Mouse (Mus musculus): ENCODE measurements at regions not wholly inside any gene's neighbourhood (a gene's known extent, or its start where the extent isn't known, plus 50 kb on each side); places are given as distances from the start of the nearest gene placed in this dataset.

GRCm38 (mm10) chr1:76866304-76866968 lies 648.5 kb downstream of the Epha4 start:
- Histone ChIP-seq H3K9me3 (no peaks in the 10 kb centered on the region), H3K4me1 (replicated peaks) (no peaks in the 10 kb centered on the region), H3K4me3 (no peak overlapping the region), H3K27ac (no peak overlapping the region), H3K36me3 (no peaks in the 10 kb centered on the region), H3K27me3 (ENCODE audit: insufficient read depth, poor library complexity, severe bottlenecking) (no peaks in the 10 kb centered on the region)
- 70% methylated on average over 15 of the region's 15 CpGs for WGBS
- DNase-seq (ENCODE audit: low spot score), result peak; percentile 39

GRCm38 (mm10) chr1:76873207-76873606 lies 641.7 kb downstream of the Epha4 start:
- H3K4me3 ChIP-seq, result no peak overlapping the region
- WGBS, result 88% methylated on average over 4 of the region's 4 CpGs
- H3K27me3 ChIP-seq (ENCODE audit: insufficient read depth, poor library complexity, severe bottlenecking), result no peaks in the 10 kb centered on the region
- H3K4me1 ChIP-seq (replicated peaks), result no peaks in the 10 kb centered on the region
- no peak for DNase-seq (ENCODE audit: low spot score)
- no peaks in the 10 kb centered on the region for H3K9me3 ChIP-seq
- H3K27ac ChIP-seq, result no peak overlapping the region
- H3K36me3 ChIP-seq, result no peaks in the 10 kb centered on the region

GRCm38 (mm10) chr1:76880111-76880782 lies 634.6 kb downstream of the Epha4 start:
- no peak overlapping the region for H3K27ac ChIP-seq
- no peaks in the 10 kb centered on the region for H3K9me3 ChIP-seq
- no peak overlapping the region for H3K4me3 ChIP-seq
- H3K36me3 ChIP-seq, result no peaks in the 10 kb centered on the region
- no peaks in the 10 kb centered on the region for H3K27me3 ChIP-seq (ENCODE audit: insufficient read depth, poor library complexity, severe bottlenecking)
- peaks cover 3% of the 10 kb centered on the region; the same call in 1 of the 2 replicates for H3K4me1 ChIP-seq (replicated peaks)
- DNase-seq (ENCODE audit: low spot score), result no peak
- 66% methylated on average over 6 of the region's 6 CpGs for WGBS

- H3K36me3 ChIP-seq, result no peaks in the 10 kb centered on the region
- no peak overlapping the region for H3K4me3 ChIP-seq
- no peak overlapping the region for H3K27ac ChIP-seq
- DNase-seq (ENCODE audit: low spot score), result peak; percentile 17
- WGBS, result 60% methylated on average over 4 of the region's 4 CpGs
- H3K9me3 ChIP-seq, result no peaks in the 10 kb centered on the region
- no peaks in the 10 kb centered on the region for H3K27me3 ChIP-seq (ENCODE audit: insufficient read depth, poor library complexity, severe bottlenecking)
- peaks cover 3% of the 10 kb centered on the region; the same call in 1 of the 2 replicates for H3K4me1 ChIP-seq (replicated peaks)
Observed at GRCm38 (mm10) chr1:76880783-76881145, 634.1 kb downstream of the Epha4 start.

GRCm38 (mm10) chr1:76896152-76896864 lies 618.6 kb downstream of the Epha4 start:
- peaks cover 3% of the 10 kb centered on the region; the same call in 1 of the 2 replicates for H3K4me1 ChIP-seq (replicated peaks)
- H3K4me3 ChIP-seq, result no peak overlapping the region
- H3K36me3 ChIP-seq, result no peaks in the 10 kb centered on the region
- H3K27me3 ChIP-seq (ENCODE audit: insufficient read depth, poor library complexity, severe bottlenecking), result no peaks in the 10 kb centered on the region
- peak; percentile 13 for DNase-seq (ENCODE audit: low spot score)
- WGBS, result 61% methylated on average over 17 of the region's 17 CpGs
- H3K9me3 ChIP-seq, result no peaks in the 10 kb centered on the region
- H3K27ac ChIP-seq, result no peak overlapping the region

- H3K4me3 ChIP-seq, result no peak overlapping the region
- peaks cover 3% of the 10 kb centered on the region; the same call in 1 of the 2 replicates for H3K4me1 ChIP-seq (replicated peaks)
- no peaks in the 10 kb centered on the region for H3K27me3 ChIP-seq (ENCODE audit: insufficient read depth, poor library complexity, severe bottlenecking)
- H3K36me3 ChIP-seq, result no peaks in the 10 kb centered on the region
- H3K27ac ChIP-seq, result no peak overlapping the region
- DNase-seq (ENCODE audit: low spot score), result no peak
- 76% methylated on average over 6 of the region's 7 CpGs for WGBS
- H3K9me3 ChIP-seq, result no peaks in the 10 kb centered on the region
Observed at GRCm38 (mm10) chr1:76897431-76897830, 617.5 kb downstream of the Epha4 start.

- H3K27ac ChIP-seq, result no peak overlapping the region
- no peak overlapping the region for H3K4me3 ChIP-seq
- no peaks in the 10 kb centered on the region for H3K4me1 ChIP-seq (replicated peaks)
- H3K9me3 ChIP-seq, result no peaks in the 10 kb centered on the region
- no peaks in the 10 kb centered on the region for H3K27me3 ChIP-seq (ENCODE audit: insufficient read depth, poor library complexity, severe bottlenecking)
- 90% methylated on average over 3 of the region's 3 CpGs for WGBS
- H3K36me3 ChIP-seq, result no peaks in the 10 kb centered on the region
- DNase-seq (ENCODE audit: low spot score), result no peak
Observed at GRCm38 (mm10) chr1:76911472-76911871, 603.4 kb downstream of the Epha4 start.

- DNase-seq (ENCODE audit: low spot score), result no peak
- H3K4me3 ChIP-seq, result no peak overlapping the region
- WGBS, result 50% methylated on average over 2 of the region's 2 CpGs
- H3K9me3 ChIP-seq, result no peaks in the 10 kb centered on the region
- H3K27ac ChIP-seq, result no peak overlapping the region
- H3K4me1 ChIP-seq (replicated peaks), result no peaks in the 10 kb centered on the region
- no peaks in the 10 kb centered on the region for H3K27me3 ChIP-seq (ENCODE audit: insufficient read depth, poor library complexity, severe bottlenecking)
- no peaks in the 10 kb centered on the region for H3K36me3 ChIP-seq
Observed at GRCm38 (mm10) chr1:76919541-76919940, 595.3 kb downstream of the Epha4 start.

- no peak for DNase-seq (ENCODE audit: low spot score)
- no peaks in the 10 kb centered on the region for H3K9me3 ChIP-seq
- no peaks in the 10 kb centered on the region for H3K36me3 ChIP-seq
- no peak overlapping the region for H3K4me3 ChIP-seq
- no peaks in the 10 kb centered on the region for H3K27me3 ChIP-seq (ENCODE audit: insufficient read depth, poor library complexity, severe bottlenecking)
- H3K27ac ChIP-seq, result no peak overlapping the region
- H3K4me1 ChIP-seq (replicated peaks), result no peaks in the 10 kb centered on the region
Observed at GRCm38 (mm10) chr1:76920634-76921033, 594.3 kb downstream of the Epha4 start.

GRCm38 (mm10) chr1:76927041-76927440 lies 587.8 kb downstream of the Epha4 start:
- Histone ChIP-seq H3K27me3 (ENCODE audit: insufficient read depth, poor library complexity, severe bottlenecking) (no peaks in the 10 kb centered on the region), H3K4me1 (replicated peaks) (no peaks in the 10 kb centered on the region), H3K27ac (no peak overlapping the region), H3K9me3 (no peaks in the 10 kb centered on the region), H3K36me3 (no peaks in the 10 kb centered on the region), H3K4me3 (no peak overlapping the region)
- DNase-seq (ENCODE audit: low spot score), result no peak
- 91% methylated on average over 5 of the region's 5 CpGs for WGBS

- WGBS, result 90% methylated on average over 2 of the region's 2 CpGs
Observed at GRCm38 (mm10) chr1:76928035-76928434, 586.9 kb downstream of the Epha4 start.

GRCm38 (mm10) chr1:76933460-76933859 lies 581.4 kb downstream of the Epha4 start:
- H3K27me3 ChIP-seq (ENCODE audit: insufficient read depth, poor library complexity, severe bottlenecking), result no peaks in the 10 kb centered on the region
- no peaks in the 10 kb centered on the region for H3K36me3 ChIP-seq
- H3K4me1 ChIP-seq (replicated peaks), result no peaks in the 10 kb centered on the region
- WGBS, result 87% methylated on average over 4 of the region's 4 CpGs
- no peak for DNase-seq (ENCODE audit: low spot score)
- no peak overlapping the region for H3K4me3 ChIP-seq
- no peak overlapping the region for H3K27ac ChIP-seq
- no peaks in the 10 kb centered on the region for H3K9me3 ChIP-seq

More at GRCm38 (mm10) chr1:76928035-76928434, 586.9 kb downstream of the Epha4 start:
- Histone ChIP-seq H3K36me3 (no peaks in the 10 kb centered on the region), H3K4me1 (replicated peaks) (no peaks in the 10 kb centered on the region), H3K4me3 (no peak overlapping the region), H3K27me3 (ENCODE audit: insufficient read depth, poor library complexity, severe bottlenecking) (no peaks in the 10 kb centered on the region), H3K27ac (no peak overlapping the region), H3K9me3 (no peaks in the 10 kb centered on the region)
- DNase-seq (ENCODE audit: low spot score), result no peak

GRCm38 (mm10) chr1:76942730-76943129 lies 572.2 kb downstream of the Epha4 start:
- no peaks in the 10 kb centered on the region for H3K27me3 ChIP-seq (ENCODE audit: insufficient read depth, poor library complexity, severe bottlenecking)
- H3K4me1 ChIP-seq (replicated peaks), result no peaks in the 10 kb centered on the region
- no peak for DNase-seq (ENCODE audit: low spot score)
- H3K4me3 ChIP-seq, result no peak overlapping the region
- H3K27ac ChIP-seq, result no peak overlapping the region
- WGBS, result 58% methylated on average over 3 of the region's 3 CpGs
- no peaks in the 10 kb centered on the region for H3K9me3 ChIP-seq
- H3K36me3 ChIP-seq, result no peaks in the 10 kb centered on the region
